Mouse (Mus musculus) kidney, postnatal 4 days (tissue): ENCODE measurements around the gene Col11a2.

Experiments
- DNase-seq, 2 experiments: peaks; one replicate each; pipeline ENCODE4 v3.0.0; 2021; ENCODE audit warnings: mixed read lengths in 2 of 2

Col11a2 gene

DNA sequence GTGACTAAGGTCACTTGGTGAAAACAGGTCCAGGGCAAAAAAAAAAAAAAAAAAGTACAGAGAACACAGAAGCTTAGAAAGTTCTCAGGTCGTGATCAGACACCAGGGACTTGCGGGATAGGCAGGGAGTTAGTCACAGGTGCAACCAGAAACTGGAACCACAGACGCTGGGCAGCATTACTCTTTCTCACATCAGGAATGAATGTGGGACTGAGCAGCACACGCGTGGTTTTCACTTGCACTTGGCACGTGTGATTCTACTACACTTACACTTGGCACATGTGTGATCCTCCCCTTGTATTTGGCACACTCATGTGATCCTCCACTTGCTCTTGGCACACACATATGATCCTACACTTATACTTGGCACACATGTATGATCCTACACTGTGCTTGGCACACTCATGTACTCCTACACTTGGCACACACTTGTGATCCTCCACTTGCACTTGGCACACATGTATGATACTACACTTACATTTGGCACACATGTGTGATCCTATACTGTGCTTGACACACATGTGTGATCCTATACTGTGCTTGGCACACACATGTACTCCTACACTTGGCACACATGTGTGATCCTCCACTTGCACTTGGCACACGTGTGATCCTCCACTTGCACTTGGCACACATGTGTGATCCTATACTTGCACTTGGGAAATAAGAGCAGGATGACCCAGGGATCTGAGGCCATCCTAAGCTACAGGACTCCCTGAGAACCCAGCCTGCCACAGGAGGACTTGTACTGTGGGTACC is 68.1 kb downstream of the Col11a2 start:
- DNase-seq, result no peak

DNA sequence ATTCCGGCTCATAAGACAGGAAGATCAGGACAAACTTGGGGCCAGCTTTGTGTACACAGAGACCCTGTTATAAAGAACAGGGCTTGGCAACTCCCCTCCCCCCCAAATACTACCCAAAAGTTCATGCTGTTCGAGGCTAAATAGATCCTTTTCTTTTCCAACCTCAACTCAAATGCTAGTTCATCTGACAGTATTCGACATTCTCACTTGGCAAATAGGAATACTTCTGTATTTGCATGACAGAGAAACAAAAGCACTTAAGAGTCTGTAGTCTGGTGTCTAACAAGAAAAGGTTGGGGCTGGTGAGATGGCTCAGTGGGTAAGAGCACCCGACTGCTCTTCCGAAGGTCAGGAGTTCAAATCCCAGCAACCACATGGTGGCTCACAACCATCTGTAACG is 69.2 kb downstream of the Col11a2 start:
- DNase-seq, result no peak

DNA sequence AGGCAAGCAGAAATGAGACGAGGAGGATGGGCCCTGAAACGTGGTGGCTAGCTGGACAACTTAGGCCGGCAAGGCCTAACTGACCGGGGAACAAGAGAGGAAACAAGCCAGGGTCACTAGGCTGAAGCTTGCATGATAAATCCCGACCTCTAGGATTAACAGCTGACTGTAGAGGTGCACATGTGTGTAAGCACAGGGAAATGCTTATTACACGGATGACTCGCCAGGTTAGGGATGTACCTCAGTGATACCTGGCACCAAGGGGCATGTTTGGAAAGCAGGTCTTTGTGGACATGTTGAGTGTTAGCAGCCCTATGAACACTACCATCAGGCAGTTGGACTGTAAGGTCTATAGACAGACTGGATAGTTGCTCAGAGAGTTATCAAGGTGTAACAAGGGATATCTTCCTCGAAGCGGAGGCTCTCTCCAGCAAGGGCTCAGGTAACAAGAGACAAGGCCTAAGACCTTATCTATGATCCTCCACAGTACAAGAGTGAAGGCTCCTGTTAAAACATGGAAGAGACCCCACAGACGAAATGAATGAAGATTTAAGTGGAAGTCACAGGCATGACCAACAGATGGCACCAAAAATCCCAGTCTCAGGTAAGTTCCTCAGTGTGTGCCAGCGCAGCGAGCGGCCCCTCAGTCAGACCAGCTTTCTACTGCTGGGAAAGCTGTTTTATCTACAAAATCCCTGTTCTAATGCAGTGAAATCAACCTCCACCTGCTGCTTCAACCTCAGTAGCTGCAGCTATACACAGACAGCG is 70.0 kb downstream of the Col11a2 start:
- DNase-seq, result no peak

DNA sequence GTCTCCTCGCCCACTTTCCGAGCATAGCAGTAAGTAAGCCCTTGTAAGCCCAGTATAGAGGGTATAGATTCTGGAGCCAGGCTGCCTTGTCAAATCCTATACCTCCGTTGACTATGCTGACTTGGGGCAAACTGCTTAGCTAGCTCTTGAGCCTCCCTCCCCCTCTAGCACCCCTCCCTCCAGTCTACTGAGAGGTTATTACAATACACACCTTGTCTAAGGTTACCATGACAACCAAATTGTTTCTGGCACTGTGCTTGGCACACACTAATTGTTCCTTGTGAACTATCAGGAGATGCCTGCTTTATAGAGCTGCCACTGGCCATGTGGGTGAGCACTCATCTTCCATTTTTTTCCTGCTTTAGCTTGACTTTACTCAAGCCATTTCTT is 70.6 kb downstream of the Col11a2 start:
- no peak for DNase-seq

DNA sequence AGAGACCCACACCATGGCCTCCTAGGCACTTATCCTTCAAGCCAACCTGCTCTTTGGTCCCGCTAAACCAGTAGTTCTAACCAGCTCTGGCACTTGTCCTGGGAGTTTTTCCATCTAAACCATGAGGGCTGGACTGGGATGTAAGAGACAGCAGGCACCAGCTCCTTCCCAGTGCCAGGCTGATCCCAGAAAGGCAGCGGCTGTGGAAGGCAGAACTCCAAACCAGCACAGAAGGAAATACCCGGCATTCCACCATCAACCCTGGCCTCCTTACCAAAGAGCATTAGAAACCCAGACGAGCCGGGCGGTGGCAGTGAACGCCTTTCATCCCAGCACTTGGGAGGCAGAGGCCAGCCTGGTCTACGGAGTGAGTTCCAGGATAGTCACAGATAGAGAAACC is 71.1 kb downstream of the Col11a2 start:
- no peak for DNase-seq

DNA sequence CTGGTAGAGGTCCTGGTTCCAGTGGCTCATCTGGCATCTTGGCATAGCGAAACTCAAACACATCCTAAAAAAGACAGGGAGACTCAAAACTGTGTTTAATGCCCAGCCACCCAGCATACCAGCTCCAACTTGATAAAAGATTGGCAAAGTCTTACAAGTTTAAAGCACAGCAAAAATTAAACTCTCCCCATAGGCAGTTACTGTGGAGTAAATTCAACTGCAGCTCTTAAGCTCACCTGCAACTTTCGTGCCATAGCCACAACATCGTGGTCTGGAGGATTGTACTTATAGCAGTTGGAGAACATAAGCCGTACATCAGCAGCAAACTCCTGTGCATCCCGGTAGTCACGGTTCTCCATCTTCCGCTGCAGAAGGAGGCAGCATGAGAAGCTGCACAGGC is 74.9 kb downstream of the Col11a2 start:
- no peak for DNase-seq
